Mouse (Mus musculus) NIH3T3 (cell line): ENCODE results near the gene Avpi1.
"Not testable (repeated sequence)": the region's sequence is repeated elsewhere in the genome, so short reads cannot be mapped to it uniquely, and the experiment has no call there.

Experiments used
- DNase-seq: peaks from one replicate; pipeline ENCODE4 v3.0.0-alpha.2; 2012; ENCODE audit warnings: low read depth

Gene Avpi1

DNA sequence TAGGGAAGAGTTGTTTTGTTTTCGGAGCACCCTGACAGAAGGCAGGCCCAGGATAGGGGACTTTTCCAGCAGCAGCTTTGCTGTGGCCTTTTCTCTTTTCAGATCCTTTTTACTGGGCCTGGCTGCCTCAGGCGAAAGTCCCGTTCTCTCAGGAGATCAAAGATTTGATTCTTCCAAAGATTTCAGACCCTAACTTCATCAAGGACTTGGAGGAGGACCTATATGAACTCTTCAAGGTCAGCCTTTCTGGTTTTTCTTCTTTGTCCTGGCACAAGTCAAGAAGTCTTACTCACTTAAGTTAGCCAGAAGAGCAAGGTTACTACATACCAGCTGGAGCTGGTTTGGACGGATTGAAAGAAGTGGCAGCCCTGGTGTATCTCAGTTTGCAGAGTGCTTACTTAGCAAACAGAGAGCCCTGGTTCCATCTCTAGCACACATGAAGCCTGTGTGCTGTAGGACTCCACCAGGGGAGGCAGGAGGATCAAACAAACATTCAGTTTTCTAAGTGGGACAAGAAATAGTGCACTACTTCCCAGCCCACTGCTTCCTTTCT, 13.0 kb downstream of the Avpi1 start:
- no peak for DNase-seq

GRCm38 (mm10) chr19:42104681-42105080, 24.2 kb downstream of the Avpi1 start:
- no peak for DNase-seq

GRCm38 (mm10) chr19:42099406-42099805, 29.5 kb downstream of the Avpi1 start:
- DNase-seq: peak; percentile 74

DNA sequence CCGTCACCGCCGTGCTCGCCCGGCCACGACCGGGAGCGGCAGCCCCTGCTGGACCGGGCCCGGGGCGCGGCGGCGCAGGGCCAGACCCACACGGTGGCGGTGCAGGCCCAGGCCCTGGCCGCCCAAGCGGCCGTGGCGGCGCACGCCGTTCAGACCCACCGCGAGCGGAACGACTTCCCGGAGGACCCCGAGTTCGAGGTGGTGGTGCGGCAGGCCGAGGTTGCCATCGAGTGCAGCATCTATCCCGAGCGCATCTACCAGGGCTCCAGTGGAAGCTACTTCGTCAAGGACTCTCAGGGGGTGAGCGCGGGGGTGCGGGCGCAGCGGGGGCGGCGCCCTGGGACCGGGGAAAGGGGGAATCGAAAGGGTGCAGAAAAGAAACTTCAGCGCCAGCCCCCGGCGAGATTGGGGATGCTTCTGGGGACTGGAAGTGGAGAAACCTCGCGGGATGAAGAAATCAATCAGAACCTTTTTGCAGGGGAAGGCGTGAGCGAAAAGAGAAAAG, 38.2 kb downstream of the Avpi1 start:
- DNase-seq: peak; percentile 81

DNA sequence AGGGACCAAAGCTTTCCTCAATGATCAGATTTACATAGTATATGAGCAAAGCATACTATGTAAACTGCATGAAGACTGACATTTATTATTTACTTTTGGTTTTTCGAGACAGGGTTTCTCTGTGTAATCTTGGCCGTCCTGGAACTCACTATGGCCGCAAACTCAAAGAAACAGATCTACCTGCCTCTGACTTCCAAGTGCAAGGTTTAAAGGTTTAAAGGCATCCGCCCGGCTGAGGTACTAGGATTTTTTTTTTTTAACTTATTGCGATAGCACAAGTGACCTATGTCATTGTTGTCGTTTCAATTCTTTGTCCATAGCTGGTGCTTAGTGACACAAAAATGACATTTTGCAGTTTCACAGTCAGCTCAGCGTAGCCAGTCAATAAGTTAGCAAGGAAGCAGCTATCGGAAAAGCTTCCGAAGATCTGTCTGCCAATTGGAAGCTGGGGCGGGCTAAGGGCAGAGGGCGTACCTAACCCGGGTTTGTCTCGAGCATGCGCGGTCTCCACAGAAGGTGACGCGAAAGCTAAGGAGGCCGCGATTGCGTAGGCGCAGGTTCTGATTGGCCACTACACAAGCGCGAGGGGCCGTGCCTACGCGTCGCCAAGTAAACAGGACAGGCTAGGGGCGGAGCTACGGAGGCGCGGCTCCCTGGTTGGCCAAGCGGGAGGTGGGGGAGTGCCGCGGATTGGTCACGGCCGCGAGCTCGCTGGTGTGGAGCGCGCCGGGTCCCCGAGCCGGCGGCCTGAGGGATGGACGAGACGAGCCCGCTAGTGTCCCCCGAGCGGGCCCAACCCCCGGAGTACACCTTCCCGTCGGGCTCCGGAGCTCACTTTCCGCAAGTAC, 38.9 kb downstream of the Avpi1 start, which contains the start of gene Pi4k2a:
Gene Pi4k2a, plus strand, starts transcription at position 723 of the 848 bp plus-strand sequence.
- DNase-seq: peak; percentile 100

- peak; percentile 71 for DNase-seq
Measured at GRCm38 (mm10) chr19:42089103-42089747, 39.6 kb downstream of the Avpi1 start.

DNA sequence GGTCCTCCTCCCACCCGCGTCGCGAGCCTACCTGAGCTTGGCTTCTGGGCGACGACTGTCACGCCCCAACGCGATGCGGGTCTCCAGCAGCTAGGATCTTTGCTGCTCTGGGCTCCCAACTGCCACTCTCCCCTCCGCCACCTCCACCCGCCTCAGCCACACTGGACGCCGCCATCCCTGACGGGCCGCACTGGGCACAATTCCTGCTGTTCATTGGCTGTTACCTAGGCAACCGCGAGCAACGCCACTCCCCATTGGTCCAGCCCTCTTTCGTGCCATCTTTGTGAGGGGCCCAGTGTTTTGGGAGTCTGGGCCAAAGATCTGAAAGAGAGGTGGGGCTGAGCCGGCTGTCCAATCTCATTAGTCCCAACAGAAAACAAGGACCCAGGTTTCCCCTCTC, 42.7 kb downstream of the Avpi1 start, which contains the start of gene Morn4:
Gene Morn4, minus strand, starts transcription at position 192 of the 400 bp plus-strand sequence.
- DNase-seq: peak; percentile 98

DNA sequence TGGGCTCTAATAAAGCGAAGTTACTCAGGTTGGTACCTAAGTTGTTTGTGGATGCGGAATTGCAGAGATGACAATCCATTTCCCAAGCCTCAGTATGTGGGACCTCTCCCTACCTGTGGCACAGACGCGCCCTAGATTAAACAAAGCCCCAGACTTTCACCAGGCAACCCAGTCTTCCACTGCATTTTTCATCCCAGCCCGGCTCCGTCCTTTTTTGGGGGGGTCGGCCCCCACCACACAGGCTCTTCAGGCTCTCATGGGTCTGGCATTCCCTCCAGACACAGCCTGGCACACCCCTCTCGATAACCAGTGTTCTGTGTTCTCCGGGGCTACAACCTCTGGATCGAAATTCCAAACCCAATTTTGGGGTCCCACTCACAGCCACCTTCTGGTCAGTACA, 43.2 kb downstream of the Avpi1 start:
- no peak for DNase-seq

DNA sequence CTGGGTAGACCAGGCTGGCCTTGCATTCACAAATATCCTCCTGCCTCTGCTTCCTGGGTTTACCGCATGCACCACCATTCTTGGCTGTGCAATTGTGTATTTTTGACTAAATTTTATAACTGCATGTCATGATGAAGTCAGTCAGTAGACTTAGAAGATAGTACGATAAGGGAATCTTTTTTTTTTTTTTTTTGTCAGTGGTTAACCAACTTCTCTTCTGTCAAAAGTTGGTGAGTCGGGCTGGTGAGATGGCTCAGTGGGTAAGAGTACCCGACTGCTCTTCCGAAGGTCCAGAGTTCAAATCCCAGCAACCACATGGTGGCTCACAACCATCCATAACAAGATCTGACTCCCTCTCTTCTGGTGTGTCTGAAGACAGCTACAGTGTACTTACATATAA, 47.2 kb downstream of the Avpi1 start:
- DNase-seq: not testable (repeated sequence)

- DNase-seq: no peak
Measured at GRCm38 (mm10) chr19:42080469-42080868, 48.4 kb downstream of the Avpi1 start.

DNA sequence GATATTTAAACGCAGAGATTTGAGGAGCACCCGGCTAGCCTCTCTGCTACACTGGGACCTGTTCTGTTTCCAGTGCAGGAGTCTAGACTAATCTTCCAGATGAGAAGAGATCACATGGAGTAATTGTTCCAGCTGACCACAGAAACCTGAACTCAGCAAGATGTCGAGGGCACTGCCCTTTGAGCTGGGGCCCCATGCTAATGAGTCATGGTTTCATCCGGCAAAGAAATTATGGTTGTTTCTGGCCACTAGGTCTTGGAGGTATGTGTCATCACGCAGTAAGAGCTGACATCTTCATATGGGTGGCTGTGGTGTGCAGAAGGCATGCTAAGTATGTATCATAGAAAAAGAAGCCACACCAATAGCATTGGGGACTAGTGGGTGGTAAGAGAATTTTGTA, 48.9 kb downstream of the Avpi1 start:
- peak; percentile 72 for DNase-seq

- DNase-seq: no peak
Measured at GRCm38 (mm10) chr19:42079006-42079405, 49.9 kb downstream of the Avpi1 start.

DNA sequence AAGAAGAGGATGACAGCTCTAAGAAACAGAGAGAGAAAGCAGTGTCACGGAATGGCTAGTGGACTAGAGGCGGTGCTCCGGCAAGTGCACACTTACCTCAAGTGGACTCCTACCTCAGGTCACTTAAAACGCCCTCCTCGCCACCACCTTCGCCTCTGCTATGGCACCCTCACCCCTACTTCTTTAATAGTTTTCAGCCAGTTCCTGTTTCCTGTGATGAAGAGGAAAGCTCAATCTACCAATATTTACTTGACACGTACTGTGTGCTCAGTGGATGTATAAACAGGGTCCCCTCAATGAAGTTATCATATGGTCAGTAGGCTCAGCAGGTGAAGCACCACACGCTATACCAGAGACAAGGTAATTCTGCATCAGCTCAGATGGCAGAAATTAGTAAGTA, 50.3 kb downstream of the Avpi1 start:
- no peak for DNase-seq

- DNase-seq: no peak
Measured at GRCm38 (mm10) chr19:42075992-42076391, 52.9 kb downstream of the Avpi1 start.

GRCm38 (mm10) chr19:42075051-42075450, 53.8 kb downstream of the Avpi1 start:
- no peak for DNase-seq
